Mouse (Mus musculus) E14TG2a.4 (cell line): ENCODE data around the gene Zfhx3.

Source experiments
- CTCF ChIP-seq: conservative IDR thresholded peaks from 2 replicates; pipeline ENCODE4 v1.5.1; 2014; ENCODE audit warnings: low read length
- NANOG ChIP-seq: IDR thresholded peaks from 2 replicates; pipeline ENCODE4 v1.6.1; 2014; ENCODE audit warnings: borderline replicate concordance, low read length, mixed read lengths

DNA sequence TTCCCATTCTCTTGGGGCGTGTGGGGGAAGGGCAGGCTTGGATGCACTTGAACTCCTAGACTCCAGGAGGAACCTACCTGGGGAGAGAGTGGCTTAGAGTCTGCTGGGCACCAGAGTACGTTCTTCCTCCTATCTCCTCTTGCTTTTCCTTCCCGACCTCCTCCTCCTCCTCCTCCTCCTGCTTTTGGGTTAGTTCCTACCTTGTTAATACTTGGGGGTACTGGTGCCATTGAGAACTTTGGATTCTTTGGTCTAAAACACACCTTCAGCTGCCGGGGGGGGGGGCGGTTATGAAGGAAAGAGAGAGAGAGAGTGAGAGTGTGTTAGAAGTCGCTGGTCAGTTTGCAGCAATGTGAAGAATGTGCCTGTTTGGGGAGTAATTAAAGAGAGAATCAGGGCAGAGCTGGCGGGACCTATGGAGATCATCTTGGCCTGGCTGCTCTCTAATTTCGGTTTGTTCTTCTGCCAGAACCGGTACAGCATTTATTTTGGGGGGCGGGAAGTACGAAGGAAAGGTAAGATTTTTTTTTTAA, 773.0 kb downstream of the Zfhx3 start:
- TF ChIP-seq CTCF (no peak), NANOG (no peak)
